Mouse (Mus musculus) G1E (cell line): ENCODE data around the gene Cacna2d2.

ENCODE experiments used
- CTCF ChIP-seq: IDR thresholded peaks from 2 replicates; pipeline ENCODE4 v1.5.1; 2012; ENCODE audit warnings: low read depth, low read length, inconsistent platforms, mixed read lengths
- GATA1 ChIP-seq: IDR thresholded peaks from 2 replicates; pipeline ENCODE4 v1.6.1; 2012; ENCODE audit warnings: borderline replicate concordance, low read length, inconsistent platforms, mixed read lengths
- POLR2AphosphoS5 ChIP-seq: IDR thresholded peaks from 2 replicates; pipeline ENCODE4 v1.6.1; 2012; ENCODE audit warnings: low read depth, low read length, inconsistent platforms; ENCODE audit not compliant: insufficient replicate concordance
- TAL1 ChIP-seq: conservative IDR thresholded peaks from 2 replicates; pipeline ENCODE4 v1.6.1; 2012; ENCODE audit warnings: low read depth, low read length, inconsistent platforms, mixed read lengths

- no peak for TF ChIP-seq CTCF
- no peak for TF ChIP-seq POLR2AphosphoS5
- TF ChIP-seq TAL1 = no peak
- no peak for TF ChIP-seq GATA1
Observed at GRCm38 (mm10) chr9:107465657-107466056, 66.2 kb downstream of the Cacna2d2 start.
